Mouse (Mus musculus): ENCODE measurements around the gene Fbxo31.

DNA sequence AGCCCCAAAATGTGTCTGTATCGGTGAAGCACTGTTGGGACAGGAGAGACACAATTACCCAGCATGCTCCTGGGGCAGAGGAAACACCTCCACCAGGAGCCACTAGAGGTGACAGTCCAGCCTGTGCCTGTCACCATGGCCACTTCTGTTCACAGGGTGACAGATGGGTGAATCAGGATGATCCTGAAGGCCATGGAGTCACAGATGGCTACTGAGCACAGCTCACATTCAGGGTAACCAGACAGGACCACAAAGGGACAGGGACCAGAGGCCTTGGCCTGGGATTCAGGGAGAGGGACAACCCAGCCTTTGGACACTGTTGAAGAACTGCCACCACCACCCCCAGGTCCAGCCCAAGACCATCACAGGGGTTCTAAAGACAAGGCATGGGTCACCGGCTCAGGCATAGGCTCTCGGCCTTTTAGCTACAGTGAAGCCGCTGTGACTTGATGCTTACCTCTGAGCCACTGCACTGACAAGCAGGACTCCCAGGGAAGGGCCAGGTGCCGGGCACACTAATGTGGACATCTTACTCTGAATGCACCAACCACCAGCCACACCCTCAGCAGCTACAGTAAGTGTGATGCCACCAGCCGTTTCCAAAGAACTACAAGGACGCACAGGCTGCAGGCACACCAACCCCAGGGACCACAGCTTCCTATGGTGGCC is 18.0 kb downstream of the Fbxo31 start:
- TF ChIP-seq CTCF (IDR thresholded peaks at IDR 0.05; ENCODE audit: low read depth, low read length) (no peak), TAL1 (conservative IDR thresholded peaks at IDR 0.05; ENCODE audit: low read depth, low read length) (no peak)
